ENCODE assay signal across 8 mouse cellular contexts in the genomic region with DNA sequence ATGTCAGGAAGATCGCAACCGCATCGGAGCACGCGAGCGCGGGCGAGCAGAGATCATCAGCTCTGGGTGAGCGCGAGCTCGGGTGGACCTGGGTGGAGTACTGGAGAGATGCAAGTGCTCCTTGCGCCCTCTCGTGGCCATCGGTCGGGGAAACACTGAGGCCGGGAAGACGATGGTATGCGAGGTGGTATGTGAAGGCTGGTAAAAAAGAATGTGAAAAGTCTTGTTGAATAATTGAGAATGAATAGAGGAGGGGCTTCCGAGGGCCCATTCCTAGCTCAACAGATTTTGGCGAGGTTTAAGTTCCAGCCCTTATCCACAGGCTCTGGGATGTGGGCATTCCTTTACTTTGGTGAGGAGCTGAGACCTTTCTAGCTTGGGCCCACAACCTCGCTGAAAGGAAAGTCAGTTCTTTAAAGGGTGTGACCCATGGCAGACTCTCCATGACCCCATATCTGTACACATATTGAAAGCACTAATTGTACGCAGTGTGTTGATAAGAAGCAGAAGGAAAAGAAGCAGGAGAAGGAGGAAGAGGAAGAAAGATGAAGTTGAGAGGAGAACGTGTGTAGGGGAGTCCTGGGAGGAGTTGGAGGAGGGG. TPM values are rescaled to one million over a fixed set of nuclear protein-coding genes. Genes with fewer than 3 reads are reported as not detected.
DNase-seq lines count a peak whose midpoint lies in the region; ATAC-seq lines count a peak whose summit lies in the region.

No protein-coding gene starts in this region.

- peaks cover 7% of the 10 kb centered on the region; the same call in 1 of the 2 replicates for H3K4me1 ChIP-seq in lung, embryonic 16.5 days (replicated peaks; ENCODE audit: control insufficient read depth, insufficient read depth, low read length)

- peak overlapping the region; percentile 60 for H3K9ac ChIP-seq in lung, embryonic 16.5 days (ENCODE audit: low read length)

- no peaks in the 10 kb centered on the region; the same call in 1 of the 2 replicates for H3K9me3 ChIP-seq in lung, embryonic 16.5 days (ENCODE audit: control insufficient read depth, low read length)

- H3K4me2 ChIP-seq in lung, embryonic 16.5 days (ENCODE audit: low read depth, low read length), result peak overlapping the region; percentile 67

- H3K27ac ChIP-seq in lung, embryonic 16.5 days (ENCODE audit: low read length), result peak overlapping the region; percentile 33

- peak; percentile 85 for DNase-seq in MN1 (ENCODE audit: low spot score)
- peak; percentile 95 for DNase-seq in cerebellum, adult 8-10 months
- DNase-seq in forelimb bud, embryonic 11.5 days (ENCODE audit: low read depth, low spot score), result peak; percentile 85
- peak; percentile 89 for DNase-seq in layer of hippocampus, adult 9-10 months (ENCODE audit: low spot score)
- DNase-seq in ovary, postnatal 10 days (ENCODE audit: low spot score), result peak; percentile 45
- DNase-seq in thymus, postnatal 0 days (ENCODE audit: low spot score), result peak; percentile 91

- H3K27me3 ChIP-seq in lung, embryonic 16.5 days (ENCODE audit: control insufficient read depth, insufficient read depth, low read depth, low read length), result no peaks in the 10 kb centered on the region

- peak overlapping the region; percentile 44 for H3K4me3 ChIP-seq in lung, embryonic 16.5 days (ENCODE audit: low read length)

- no peaks in the 10 kb centered on the region for H3K36me3 ChIP-seq in lung, embryonic 16.5 days (ENCODE audit: control insufficient read depth, insufficient read depth, low read length)

- peak; percentile 74 to 85 for ATAC-seq in hematopoietic stem cell, adult 5-6 weeks (replicated peaks in 1 of 2; ENCODE audit: insufficient read depth in 1 of 2, low FRiP score in 2 of 2, low TSS enrichment in 1 of 2, low read depth in 1 of 2, poor library complexity in 2 of 2, severe bottlenecking in 2 of 2)
- ATAC-seq in lung, embryonic 16.5 days (ENCODE audit: low read depth), result peak; percentile 93

- WGBS in lung, embryonic 16.5 days, result 5% methylated on average over 23 of the region's 23 CpGs

RNA-seq across cellular contexts. Expression of a gene that starts 14.5 kb away (rescaled TPM):
- total RNA-seq in hematopoietic stem cell, adult 5-6 weeks (2017), result 68.1 and 73.6 TPM in 2 replicates
- polyA plus RNA-seq in lung, embryonic 16.5 days (2015; fragmentation: Nextera tagmentation; extraction: Ambion mirVana), result 65.0 and 65.2 TPM in 2 replicates
- polyA plus RNA-seq in thymus, postnatal 0 days (2015; fragmentation: Nextera tagmentation; extraction: Ambion mirVana), result 71.2 and 92.9 TPM in 2 replicates

RNA-seq across cellular contexts. Expression of a gene that starts 14.7 kb away (rescaled TPM):
- total RNA-seq in hematopoietic stem cell, adult 5-6 weeks (2017), result 310 and 360 TPM in 2 replicates
- 491 and 509 TPM in 2 replicates for polyA plus RNA-seq in lung, embryonic 16.5 days (2015; fragmentation: Nextera tagmentation; extraction: Ambion mirVana)
- 315 and 341 TPM in 2 replicates for polyA plus RNA-seq in thymus, postnatal 0 days (2015; fragmentation: Nextera tagmentation; extraction: Ambion mirVana)

RNA-seq across cellular contexts. Expression of a gene that starts 30.0 kb away (rescaled TPM):
- total RNA-seq in hematopoietic stem cell, adult 5-6 weeks (2017), result 4.6 and 13.5 TPM in 2 replicates
- 178 and 190 TPM in 2 replicates for polyA plus RNA-seq in lung, embryonic 16.5 days (2015; fragmentation: Nextera tagmentation; extraction: Ambion mirVana)
- 89.3 and 90.6 TPM in 2 replicates for polyA plus RNA-seq in thymus, postnatal 0 days (2015; fragmentation: Nextera tagmentation; extraction: Ambion mirVana)

RNA-seq across cellular contexts. Expression of a gene that starts 44.0 kb away (rescaled TPM):
- 0.79 and 0.94 TPM in 2 replicates for total RNA-seq in hematopoietic stem cell, adult 5-6 weeks (2017)
- 1.4 TPM in 2 replicates for polyA plus RNA-seq in lung, embryonic 16.5 days (2015; fragmentation: Nextera tagmentation; extraction: Ambion mirVana)
- 0.42 and 0.82 TPM in 2 replicates for polyA plus RNA-seq in thymus, postnatal 0 days (2015; fragmentation: Nextera tagmentation; extraction: Ambion mirVana)

RNA-seq across cellular contexts. Expression of a gene that starts 56.0 kb away (rescaled TPM):
- total RNA-seq in hematopoietic stem cell, adult 5-6 weeks (2017), result 103 and 142 TPM in 2 replicates
- 338 and 350 TPM in 2 replicates for polyA plus RNA-seq in lung, embryonic 16.5 days (2015; fragmentation: Nextera tagmentation; extraction: Ambion mirVana)
- polyA plus RNA-seq in thymus, postnatal 0 days (2015; fragmentation: Nextera tagmentation; extraction: Ambion mirVana), result 503 and 517 TPM in 2 replicates

Comparison
In these comparisons a context has a peak if more than half of its experiments do, and no peak if none do; other contexts are left out.
1. Peak in every context shown above with its lines: DNase-seq, ATAC-seq, H3K4me3 ChIP-seq and H3K27ac ChIP-seq.
2. DNase-seq: peak in every context shown above with its lines; median percentile 95 in cerebellum, adult 8-10 months; 91 in thymus, postnatal 0 days; 89 in layer of hippocampus, adult 9-10 months; 85 in MN1; 85 in forelimb bud, embryonic 11.5 days; 45 in ovary, postnatal 10 days.